Mouse (Mus musculus) layer of hippocampus, adult 2 months (tissue): Measurements from ENCODE around the gene Sec14l3. TPM values are rescaled to one million over a fixed set of nuclear protein-coding genes. Genes with fewer than 3 reads are reported as not detected.
"Not testable (repeated sequence)": the region's sequence is repeated elsewhere in the genome, so short reads cannot be mapped to it uniquely, and the experiment has no call there.

ENCODE experiments used
- DNase-seq, 2 experiments: peaks; one replicate each; pipeline ENCODE4 v3.0.0; 2022; ENCODE audit warnings: low spot score in 2 of 2
- H3K27ac ChIP-seq: fragments of 200-600 bp; 2 replicates; pipeline ENCODE4 v1.8.1; 2022
- H3K4me3 ChIP-seq: fragments of 200-600 bp; 2 replicates; pipeline ENCODE4 v1.8.1; 2022; ENCODE audit warnings: mild to moderate bottlenecking
- CTCF ChIP-seq: fragments of 200-600 bp; conservative IDR thresholded peaks from 2 replicates; pipeline ENCODE4 v1.8.1; 2022; ENCODE audit warnings: antibody characterized with exemption, mild to moderate bottlenecking, moderate library complexity
- total RNA-seq, 2 experiments: library from RNA; stranded (reverse); gene quantifications; 2 replicates each; pipeline ENCODE4 v1.2.3; 2021

The Sec14l3 gene
- total RNA-seq, 2 experiments from 2014 or later = 1.3 to 2.6 TPM

DNA sequence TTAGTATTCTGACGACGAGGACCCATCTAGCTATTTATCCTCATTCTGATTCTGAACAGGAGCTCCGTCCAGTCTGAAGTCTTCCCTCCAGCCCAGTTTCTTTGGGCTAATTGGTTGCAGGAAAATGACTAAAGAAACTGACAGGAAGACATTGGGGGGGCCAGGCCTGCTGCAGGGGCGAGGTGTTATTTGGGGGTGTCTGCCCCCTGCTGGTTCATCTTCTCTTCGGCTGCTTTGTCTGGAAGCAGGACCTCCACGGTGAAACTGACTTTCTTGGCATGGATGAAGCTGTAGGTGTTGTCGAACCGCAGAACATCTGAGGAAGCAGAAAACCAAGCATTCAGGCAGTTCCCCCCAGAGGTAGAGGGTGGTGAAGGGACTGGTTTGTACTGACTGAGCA, 33.5 kb downstream of the Sec14l3 start:
- TF ChIP-seq CTCF = peak; percentile 61
- H3K4me3 ChIP-seq = no peak overlapping the region
- no peak for DNase-seq
- H3K27ac ChIP-seq = peak overlapping the region; percentile 91

DNA sequence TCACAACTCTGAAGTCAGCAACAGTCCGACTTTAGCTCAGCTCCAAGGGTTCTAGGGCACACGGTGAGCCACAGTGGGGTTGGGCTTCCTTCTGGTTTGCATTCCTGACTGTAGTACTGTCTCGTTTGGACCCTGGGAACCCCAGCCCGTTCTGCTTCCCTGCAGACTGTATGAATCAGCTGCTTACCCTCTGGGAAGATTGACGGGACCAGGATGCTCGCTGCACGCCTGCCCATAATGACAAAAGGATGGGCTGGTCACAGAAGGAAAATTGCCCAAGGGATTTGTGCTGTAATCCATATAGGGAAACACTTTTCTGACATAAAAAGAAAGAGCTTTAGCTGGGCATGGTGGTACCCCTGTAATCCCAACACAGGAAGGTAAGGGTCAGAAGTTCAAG, 34.2 kb downstream of the Sec14l3 start:
- no peak for TF ChIP-seq CTCF
- DNase-seq = no peak
- Histone ChIP-seq H3K27ac (peak overlapping the region; percentile 91), H3K4me3 (no peak overlapping the region)

DNA sequence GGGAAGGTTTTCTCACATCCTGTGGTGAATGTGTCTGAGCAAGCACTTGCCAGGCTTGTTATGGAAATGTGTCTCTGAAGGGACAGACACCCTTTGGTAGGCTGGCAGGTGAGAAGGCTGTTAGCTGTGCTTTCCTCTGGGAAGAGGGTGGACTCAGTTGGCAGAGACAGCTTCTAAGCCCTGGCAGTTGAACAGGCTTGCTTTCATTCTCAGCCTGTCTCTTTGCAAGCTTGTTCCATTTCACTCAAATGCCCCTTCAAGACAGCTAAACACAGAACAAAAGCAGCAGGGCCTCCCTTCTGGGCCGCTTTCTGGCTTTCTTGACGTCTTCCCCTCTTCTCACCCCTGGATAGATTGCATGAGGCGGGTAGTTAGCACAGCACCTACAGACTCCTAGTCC, 34.8 kb downstream of the Sec14l3 start:
- TF ChIP-seq CTCF = no peak
- no peak for DNase-seq
- no peak overlapping the region for H3K4me3 ChIP-seq
- H3K27ac ChIP-seq = peak overlapping the region; percentile 91

- no peak overlapping the region for H3K4me3 ChIP-seq
- H3K27ac ChIP-seq = peak overlapping the region; percentile 79
- DNase-seq = no peak
- no peak for TF ChIP-seq CTCF
Measured at GRCm38 (mm10) chr11:4101851-4102250, 37.2 kb downstream of the Sec14l3 start.

- peak overlapping the region; percentile 79; the same call in 1 of the 2 replicates for H3K27ac ChIP-seq
- no peak for TF ChIP-seq CTCF
Measured at GRCm38 (mm10) chr11:4103522-4103921, 38.9 kb downstream of the Sec14l3 start.

DNA sequence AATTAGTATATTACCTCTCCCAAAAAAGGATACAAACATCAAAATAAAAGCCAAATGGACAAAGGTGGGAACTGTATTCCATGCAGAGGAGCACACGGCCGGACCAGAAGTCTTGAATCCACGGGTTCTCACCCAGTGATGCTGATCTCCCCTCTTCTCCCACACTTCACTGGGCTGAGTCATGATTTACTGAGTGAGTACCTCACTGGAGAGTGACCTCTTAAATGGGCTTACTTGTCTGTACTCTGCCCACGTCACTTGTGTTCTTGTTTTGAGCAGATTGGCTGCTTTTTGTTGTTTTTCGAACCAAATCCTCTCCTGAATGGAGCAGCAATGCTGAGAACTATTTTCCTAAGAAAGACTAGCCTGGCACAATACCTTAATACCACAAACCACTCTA, 40.3 kb downstream of the Sec14l3 start:
- DNase-seq = no peak
- H3K27ac ChIP-seq = peak overlapping the region; percentile 95
- no peak for TF ChIP-seq CTCF
- no peak overlapping the region for H3K4me3 ChIP-seq

More at GRCm38 (mm10) chr11:4103522-4103921, 38.9 kb downstream of the Sec14l3 start:
- no peak overlapping the region for H3K4me3 ChIP-seq
- DNase-seq = no peak

- no peak for TF ChIP-seq CTCF
- peak overlapping the region; percentile 95 for H3K27ac ChIP-seq
- DNase-seq = peak in 1 of 2 experiments; percentile 78
Measured at GRCm38 (mm10) chr11:4105444-4105843, 40.8 kb downstream of the Sec14l3 start.

GRCm38 (mm10) chr11:4107901-4108300, 43.3 kb downstream of the Sec14l3 start:
- H3K4me3 ChIP-seq, DNase-seq: not testable (repeated sequence)
- peak overlapping the region; percentile 95 for H3K27ac ChIP-seq

More at GRCm38 (mm10) chr11:4105444-4105843, 40.8 kb downstream of the Sec14l3 start:
- H3K4me3 ChIP-seq = no peak overlapping the region

- Histone ChIP-seq H3K4me3 (no peak overlapping the region), H3K27ac (peak overlapping the region; percentile 36; the same call in 1 of the 2 replicates)
- TF ChIP-seq CTCF = no peak
- no peak for DNase-seq
Measured at GRCm38 (mm10) chr11:4108691-4109090, 44.0 kb downstream of the Sec14l3 start.

DNA sequence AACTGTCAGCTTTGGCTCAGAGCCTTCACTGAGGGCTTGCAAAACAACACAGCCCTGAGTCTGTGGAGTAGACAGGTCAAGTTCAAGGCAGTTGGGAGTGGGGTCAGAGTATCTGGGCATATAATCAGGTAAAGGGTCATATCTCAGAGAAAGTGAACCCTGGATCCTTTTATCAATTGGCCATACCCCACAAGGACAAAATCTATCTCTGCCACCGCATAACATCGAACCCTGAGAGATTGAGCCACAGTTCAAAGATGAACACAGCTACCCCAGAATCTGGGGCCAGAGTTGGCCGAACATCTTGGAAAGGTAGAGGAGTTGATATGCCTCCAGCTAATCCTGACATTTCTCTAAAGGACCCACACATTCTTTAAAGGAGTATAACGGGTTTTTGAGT, 47.4 kb downstream of the Sec14l3 start:
- Histone ChIP-seq H3K27ac (peak overlapping the region; percentile 83; the same call in 1 of the 2 replicates), H3K4me3 (no peak overlapping the region)
- DNase-seq = no peak
- no peak for TF ChIP-seq CTCF

- DNase-seq = no peak
- peak overlapping the region; percentile 83 for H3K27ac ChIP-seq
- TF ChIP-seq CTCF = no peak
- H3K4me3 ChIP-seq = no peak overlapping the region
Measured at GRCm38 (mm10) chr11:4112861-4113260, 48.2 kb downstream of the Sec14l3 start.

DNA sequence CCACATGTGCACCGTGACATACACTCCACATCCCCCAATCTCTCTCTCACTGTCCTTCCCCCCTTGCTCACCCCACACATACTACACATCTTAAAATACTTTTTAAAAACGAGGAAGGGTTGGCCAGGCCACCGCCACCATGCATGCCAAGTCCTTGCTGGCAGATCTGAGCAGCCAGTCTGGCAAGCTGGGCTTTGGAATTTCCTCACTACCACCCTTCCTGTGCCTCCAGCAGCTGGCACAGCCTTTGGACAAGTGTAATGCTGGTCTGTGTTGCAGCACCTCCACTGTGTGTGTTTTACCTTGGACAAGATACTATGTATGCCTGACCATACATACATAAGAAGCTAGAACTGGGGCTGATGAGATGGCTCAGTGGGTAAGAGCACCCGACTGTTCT, 48.9 kb downstream of the Sec14l3 start:
- no peak for TF ChIP-seq CTCF
- DNase-seq = no peak
- H3K4me3 ChIP-seq = no peak overlapping the region

GRCm38 (mm10) chr11:4113970-4114369, 49.3 kb downstream of the Sec14l3 start:
- TF ChIP-seq CTCF = no peak
- Histone ChIP-seq H3K4me3 (no peak overlapping the region; the same call in 1 of the 2 replicates), H3K27ac (peak overlapping the region; percentile 83)
- DNase-seq = no peak

More for the DNA sequence above, 48.9 kb downstream of the Sec14l3 start:
- H3K27ac ChIP-seq = peak overlapping the region; percentile 83

- H3K27ac ChIP-seq = peak overlapping the region; percentile 83
- not testable (repeated sequence) for DNase-seq, H3K4me3 ChIP-seq
Measured at GRCm38 (mm10) chr11:4114541-4114940, 49.9 kb downstream of the Sec14l3 start.

DNA sequence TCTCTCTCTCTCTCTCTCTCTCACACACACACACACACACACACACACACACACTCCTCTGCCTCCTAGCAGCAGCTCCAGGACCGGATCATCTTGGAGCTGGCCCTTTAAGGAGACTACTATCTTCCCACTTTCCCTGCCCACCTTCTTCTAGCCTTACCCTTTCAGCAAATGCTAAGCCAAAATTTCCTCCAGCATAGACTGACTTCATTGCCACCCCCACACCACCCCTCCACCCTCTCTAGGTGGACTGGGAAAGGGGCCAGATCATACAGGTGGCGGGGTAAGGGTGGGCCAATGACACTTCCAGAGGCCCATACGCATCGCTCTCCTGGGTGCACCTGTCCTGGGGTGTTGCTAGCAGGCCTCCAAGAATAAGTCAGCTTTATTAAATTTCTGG, 50.8 kb downstream of the Sec14l3 start:
- peak overlapping the region; percentile 93 for H3K4me3 ChIP-seq
- no peak for TF ChIP-seq CTCF
- DNase-seq = no peak
- peak overlapping the region; percentile 99 for H3K27ac ChIP-seq
